Mouse (Mus musculus) ovary, postnatal 14 days (tissue): ENCODE measurements around the gene Fndc4.

Experiments used
- DNase-seq: peaks from one replicate; pipeline ENCODE4 v3.0.0; 2022; ENCODE audit warnings: low spot score

Fndc4 gene

GRCm38 (mm10) chr5:31255971-31256370 is 39.9 kb downstream of the Fndc4 start:
- DNase-seq, result no peak

GRCm38 (mm10) chr5:31255381-31255780 is 40.5 kb downstream of the Fndc4 start:
- DNase-seq, result no peak

GRCm38 (mm10) chr5:31254901-31255300 is 41.0 kb downstream of the Fndc4 start:
- no peak for DNase-seq

GRCm38 (mm10) chr5:31254452-31254851 is 41.4 kb downstream of the Fndc4 start:
- no peak for DNase-seq

- DNase-seq, result no peak
Measured at GRCm38 (mm10) chr5:31253806-31254205, 42.1 kb downstream of the Fndc4 start.

- DNase-seq, result no peak
Measured at GRCm38 (mm10) chr5:31252795-31253545, 42.9 kb downstream of the Fndc4 start.

- no peak for DNase-seq
Measured at GRCm38 (mm10) chr5:31252151-31252550, 43.7 kb downstream of the Fndc4 start.

- DNase-seq, result no peak
Measured at GRCm38 (mm10) chr5:31251541-31252101, 44.3 kb downstream of the Fndc4 start, which contains the start of gene Krtcap3. Gene Krtcap3 (plus strand): TSS chr5:31251691.

- no peak for DNase-seq
Measured at GRCm38 (mm10) chr5:31250716-31251115, 45.2 kb downstream of the Fndc4 start.
